Comparison of ENCODE assay signal across 15 mouse cellular contexts in genomic region chr8:91973951-91974439, GRCm38 (mm10).
DNase-seq lines count a peak whose midpoint lies in the region; ATAC-seq lines count a peak whose summit lies in the region.
"Had no signal": no experiment of that assay in that cellular context is flagged by ENCODE, and none has a peak within 500 bp of the region (broad histone marks: within the 10 kb centered on the region; RNA-seq: fewer than 3 reads in every experiment).

No protein-coding gene starts in this region.

- 16% methylated on average over 18 of the region's 18 CpGs for WGBS in forebrain, embryonic 16.5 days
- WGBS in large intestine, adult 2 months: 20% methylated on average over 18 of the region's 18 CpGs
- WGBS in neural tube, embryonic 12.5 days: 23% methylated on average over 18 of the region's 18 CpGs

- no peaks in the 10 kb centered on the region for H3K9me3 ChIP-seq in forebrain, embryonic 16.5 days (ENCODE audit: control insufficient read depth, low read length)
- H3K9me3 ChIP-seq in neural tube, embryonic 12.5 days: no peaks in the 10 kb centered on the region
- H3K9me3 ChIP-seq: stomach, embryonic 15.5 days had no signal

- H3K27ac ChIP-seq in forebrain, embryonic 16.5 days (ENCODE audit: low read length): no peak overlapping the region
- H3K27ac ChIP-seq in neural tube, embryonic 12.5 days: no peak overlapping the region
- H3K27ac ChIP-seq: heart, adult 2 months; left cerebral cortex, adult 2 months; stomach, embryonic 15.5 days had no signal

- 0 out of 2 replicates have a peak overlapping the region, but pooled peaks have one; percentile 1 for H3K4me3 ChIP-seq in forebrain, embryonic 16.5 days (replicated peaks; ENCODE audit: low read length)
- no peak overlapping the region for H3K4me3 ChIP-seq in neural tube, embryonic 12.5 days
- H3K4me3 ChIP-seq: heart, adult 2 months; left cerebral cortex, adult 2 months; stomach, embryonic 15.5 days had no signal

- no peaks in the 10 kb centered on the region for H3K36me3 ChIP-seq in forebrain, embryonic 16.5 days (ENCODE audit: control insufficient read depth, insufficient read depth)
- H3K36me3 ChIP-seq in neural tube, embryonic 12.5 days: no peaks in the 10 kb centered on the region
- H3K36me3 ChIP-seq: stomach, embryonic 15.5 days had no signal

- no peaks in the 10 kb centered on the region; the same call in 1 of the 2 replicates for H3K27me3 ChIP-seq in forebrain, embryonic 16.5 days (replicated peaks; ENCODE audit: control insufficient read depth, insufficient read depth, low read length)
- H3K27me3 ChIP-seq in neural tube, embryonic 12.5 days (replicated peaks): peaks cover 3% of the 10 kb centered on the region; the same call in 1 of the 2 replicates
- H3K27me3 ChIP-seq: stomach, embryonic 15.5 days had no signal

- DNase-seq in kidney, adult 18-20 months: peak; percentile 36
- DNase-seq in kidney, adult 11 months: no peak
- DNase-seq in large intestine, adult 2 months (ENCODE audit: low read depth, low spot score): peak; percentile 40
- DNase-seq in layer of hippocampus, adult 18-20 months (ENCODE audit: low spot score in 2 of 2): no peak
- no peak for DNase-seq in lung, postnatal 25 days (ENCODE audit: low spot score)
- no peak for DNase-seq in urinary bladder, postnatal 14 days (ENCODE audit: low spot score)
- DNase-seq: adrenal gland, postnatal 36 days; cerebellum, adult 9-11 months; heart, adult 2 months; liver, postnatal 0 days; right cerebral cortex, postnatal 14 days had no signal

- peak; percentile 67 for ATAC-seq in forebrain, embryonic 16.5 days
- ATAC-seq in neural tube, embryonic 12.5 days (ENCODE audit: low FRiP score, low read depth): peak; percentile 72
- ATAC-seq: liver, postnatal 0 days had no signal

- no peak overlapping the region for H3K9ac ChIP-seq in forebrain, embryonic 16.5 days (replicated peaks; ENCODE audit: low read depth, low read length)
- no peak overlapping the region for H3K9ac ChIP-seq in neural tube, embryonic 12.5 days
- H3K9ac ChIP-seq: liver, postnatal 0 days; stomach, embryonic 15.5 days had no signal

- peaks cover 17% of the 10 kb centered on the region for H3K4me1 ChIP-seq in forebrain, embryonic 16.5 days (replicated peaks; ENCODE audit: control insufficient read depth, insufficient read depth, low read length)
- peaks cover 15% of the 10 kb centered on the region for H3K4me1 ChIP-seq in neural tube, embryonic 12.5 days
- H3K4me1 ChIP-seq: stomach, embryonic 15.5 days had no signal

- peak overlapping the region; percentile 31 for H3K4me2 ChIP-seq in forebrain, embryonic 16.5 days (ENCODE audit: low read length)
- no peak overlapping the region for H3K4me2 ChIP-seq in neural tube, embryonic 12.5 days (replicated peaks)
- H3K4me2 ChIP-seq: stomach, embryonic 15.5 days had no signal

Comparison
In these comparisons a context has a peak if more than half of its experiments do, and no peak if none do; other contexts are left out.
1. DNase-seq: peak in kidney, adult 18-20 months (single experiment) and large intestine, adult 2 months (single experiment); none in kidney, adult 11 months (single experiment), layer of hippocampus, adult 18-20 months (0 of 2), lung, postnatal 25 days (single experiment) and urinary bladder, postnatal 14 days (single experiment).